Mouse (Mus musculus): ENCODE measurements at regions not wholly inside any gene's neighbourhood (a gene's known extent, or its start where the extent isn't known, plus 50 kb on each side); places are given as distances from the start of the nearest gene placed in this dataset.

GRCm38 (mm10) chr11:6889660-6890185, 52.3 kb upstream of the Gm11983 start:
- peak; percentile 47 for ATAC-seq (ENCODE audit: low read depth)

GRCm38 (mm10) chr11:6889120-6889519, 51.7 kb upstream of the Gm11983 start:
- H3K9me3 ChIP-seq: no peaks in the 10 kb centered on the region
- WGBS: 85% methylated on average over 5 of the region's 5 CpGs
- no peak overlapping the region for H3K4me2 ChIP-seq
- H3K27ac ChIP-seq (replicated peaks): no peak overlapping the region
- no peak overlapping the region for H3K9ac ChIP-seq
- H3K27me3 ChIP-seq: no peaks in the 10 kb centered on the region
- H3K4me1 ChIP-seq (replicated peaks): 0 out of 2 replicates have a peak, but pooled peaks cover 5% of the 10 kb centered on the region
- no peak overlapping the region for H3K4me3 ChIP-seq
- ATAC-seq (ENCODE audit: low read depth): 0 out of 2 replicates have a peak, but pooled peaks have one; percentile 40
- H3K36me3 ChIP-seq: no peaks in the 10 kb centered on the region

More at GRCm38 (mm10) chr11:6889660-6890185, 52.3 kb upstream of the Gm11983 start:
- no peak overlapping the region for H3K4me2 ChIP-seq
- H3K4me1 ChIP-seq (replicated peaks): 0 out of 2 replicates have a peak, but pooled peaks cover 5% of the 10 kb centered on the region
- H3K9ac ChIP-seq: no peak overlapping the region
- no peak overlapping the region for H3K4me3 ChIP-seq
- no peaks in the 10 kb centered on the region for H3K9me3 ChIP-seq
- no peaks in the 10 kb centered on the region for H3K27me3 ChIP-seq
- H3K36me3 ChIP-seq: no peaks in the 10 kb centered on the region
- 0 out of 2 replicates have a peak overlapping the region, but pooled peaks have one; percentile 33 for H3K27ac ChIP-seq (replicated peaks)
- WGBS: 58% methylated on average over 8 of the region's 8 CpGs
